Mouse (Mus musculus) hindbrain, postnatal 0 days (tissue): ENCODE results near the gene Spock1. TPM values are rescaled to one million over a fixed set of nuclear protein-coding genes. Genes with fewer than 3 reads are reported as not detected.

Experiments
- ATAC-seq: fragments of 200-750 bp; cut with Nextera tagmentation; 2 replicates; pipeline ENCODE4 v1.8.0; 2017; ENCODE audit warnings: mild to moderate bottlenecking, moderate TSS enrichment, moderate library complexity
- DNase-seq: peaks from one replicate; pipeline ENCODE4 v3.0.0-alpha.2; 2015; ENCODE audit warnings: low spot score
- H3K27ac ChIP-seq: fragments of 300-500 bp; sonication (generic); 2 replicates; pipeline ENCODE4 v1.5.1; 2014; ENCODE audit warnings: mild to moderate bottlenecking
- H3K27me3 ChIP-seq: fragments of 300-500 bp; sonication (generic); 2 replicates; pipeline ENCODE4 v1.6.1; 2014; ENCODE audit warnings: low read length, mixed read lengths; ENCODE audit not compliant: insufficient read depth
- H3K36me3 ChIP-seq: fragments of 300-500 bp; sonication (generic); 2 replicates; pipeline ENCODE4 v1.6.1; 2014; ENCODE audit warnings: low read length, mixed read lengths; ENCODE audit not compliant: insufficient read depth
- H3K4me1 ChIP-seq: fragments of 300-500 bp; sonication (generic); 2 replicates; pipeline ENCODE4 v1.6.1; 2014; ENCODE audit warnings: antibody characterized with exemption, low read length, mixed read lengths; ENCODE audit not compliant: insufficient read depth
- H3K4me2 ChIP-seq: fragments of 300-500 bp; sonication (generic); 2 replicates; pipeline ENCODE4 v1.6.1; 2014; ENCODE audit warnings: low read depth, mild to moderate bottlenecking, low read length, moderate library complexity, mixed read lengths
- H3K4me3 ChIP-seq: fragments of 300-500 bp; sonication (generic); 2 replicates; pipeline ENCODE4 v1.5.1; 2014; ENCODE audit warnings: low read length
- H3K9ac ChIP-seq: fragments of 300-500 bp; sonication (generic); replicated peaks from 2 replicates; pipeline ENCODE4 v1.6.1; 2014; ENCODE audit warnings: mild to moderate bottlenecking, low read length, moderate library complexity, mixed read lengths
- H3K9me3 ChIP-seq: fragments of 300-500 bp; sonication (generic); 2 replicates; pipeline ENCODE4 v1.6.1; 2016; ENCODE audit warnings: low read length, mixed read lengths
- CTCF ChIP-seq: IDR thresholded peaks from 2 replicates; pipeline ENCODE4 v1.5.1; 2016; ENCODE audit warnings: antibody characterized with exemption, control low read depth, low read depth
- WGBS: fragments of 180-500 bp; shearing (Covaris S2); extraction: QIAGEN DNeasy Blood & Tissue Kit; methylation state at CpG from one replicate; pipeline ENCODE4 v1.1.7; 2014; 5-methylcytosine and 5-hydroxymethylcytosine counted together
- polyA plus RNA-seq: library from polyadenylated mRNA; unstranded; fragments of >200 nt; fragmentation: Nextera tagmentation; extraction: Ambion mirVana; gene quantifications from 2 replicates; pipeline ENCODE4 v1.2.1, GENCODE M21; 2015
- total RNA-seq: library from RNA; depleted of rRNA; stranded (reverse); fragments of >200 nt; gene quantifications from 2 replicates; pipeline ENCODE4 v1.2.3, GENCODE M21; 2014

Spock1 gene
- total and polyA plus RNA-seq, 2 experiments from 2014 or later, result 80.3 to 118 TPM

GRCm38 (mm10) chr13:57536988-57537547, 371.1 kb downstream of the Spock1 start:
- Histone ChIP-seq H3K4me2 (no peak overlapping the region), H3K4me3 (no peak overlapping the region), H3K36me3 (no peaks in the 10 kb centered on the region), H3K27me3 (no peaks in the 10 kb centered on the region), H3K9ac (no peak overlapping the region), H3K27ac (no peak overlapping the region), H3K9me3 (no peaks in the 10 kb centered on the region), H3K4me1 (no peaks in the 10 kb centered on the region)
- DNase-seq, result peak; percentile 28
- ATAC-seq, result no peak
- 60% methylated on average over 8 of the region's 8 CpGs for WGBS
- TF ChIP-seq CTCF, result no peak

- no peaks in the 10 kb centered on the region for H3K36me3 ChIP-seq
- no peak overlapping the region for H3K9ac ChIP-seq
- H3K4me2 ChIP-seq, result no peak overlapping the region
- H3K27me3 ChIP-seq, result no peaks in the 10 kb centered on the region
- H3K4me3 ChIP-seq, result no peak overlapping the region
- no peak overlapping the region for H3K27ac ChIP-seq
- 86% methylated on average over 7 of the region's 7 CpGs for WGBS
- H3K4me1 ChIP-seq, result no peaks in the 10 kb centered on the region
- TF ChIP-seq CTCF, result no peak
- DNase-seq (no peak), ATAC-seq (no peak)
- H3K9me3 ChIP-seq, result no peaks in the 10 kb centered on the region
Observed at GRCm38 (mm10) chr13:57534325-57534724, 373.8 kb downstream of the Spock1 start.

GRCm38 (mm10) chr13:57525946-57526345, 382.2 kb downstream of the Spock1 start:
- Histone ChIP-seq H3K27me3 (no peaks in the 10 kb centered on the region), H3K36me3 (no peaks in the 10 kb centered on the region), H3K4me1 (no peaks in the 10 kb centered on the region), H3K4me2 (no peak overlapping the region), H3K27ac (no peak overlapping the region), H3K9ac (no peak overlapping the region), H3K4me3 (no peak overlapping the region), H3K9me3 (no peaks in the 10 kb centered on the region)
- ATAC-seq (no peak), DNase-seq (no peak)
- no peak for TF ChIP-seq CTCF

- DNase-seq (no peak), ATAC-seq (no peak)
- no peaks in the 10 kb centered on the region for H3K4me1 ChIP-seq
- H3K4me3 ChIP-seq, result no peak overlapping the region
- no peak for TF ChIP-seq CTCF
- H3K27ac ChIP-seq, result no peak overlapping the region
- 71% methylated on average over 3 of the region's 3 CpGs for WGBS
- no peaks in the 10 kb centered on the region for H3K27me3 ChIP-seq
- no peak overlapping the region for H3K4me2 ChIP-seq
- H3K36me3 ChIP-seq, result no peaks in the 10 kb centered on the region
- H3K9ac ChIP-seq, result no peak overlapping the region
- H3K9me3 ChIP-seq, result no peaks in the 10 kb centered on the region
Observed at GRCm38 (mm10) chr13:57524546-57524945, 383.6 kb downstream of the Spock1 start.

- no peaks in the 10 kb centered on the region for H3K36me3 ChIP-seq
- no peak for DNase-seq
- no peaks in the 10 kb centered on the region for H3K4me1 ChIP-seq
- H3K4me3 ChIP-seq, result no peak overlapping the region
- ATAC-seq, result no peak
- no peaks in the 10 kb centered on the region for H3K9me3 ChIP-seq
- no peak overlapping the region for H3K4me2 ChIP-seq
- TF ChIP-seq CTCF, result no peak
- no peak overlapping the region for H3K27ac ChIP-seq
- WGBS, result 81% methylated on average over 5 of the region's 5 CpGs
- H3K27me3 ChIP-seq, result no peaks in the 10 kb centered on the region
- no peak overlapping the region for H3K9ac ChIP-seq
Observed at GRCm38 (mm10) chr13:57523366-57523765, 384.8 kb downstream of the Spock1 start.

GRCm38 (mm10) chr13:57522319-57522718, 385.8 kb downstream of the Spock1 start:
- Histone ChIP-seq H3K4me3 (no peak overlapping the region), H3K9ac (no peak overlapping the region), H3K27ac (no peak overlapping the region), H3K27me3 (no peaks in the 10 kb centered on the region), H3K4me1 (no peaks in the 10 kb centered on the region), H3K4me2 (no peak overlapping the region), H3K9me3 (no peaks in the 10 kb centered on the region), H3K36me3 (no peaks in the 10 kb centered on the region)
- DNase-seq (no peak), ATAC-seq (no peak)
- whole genome bisulfite sequencing, result 76% methylated on average over 4 of the region's 4 CpGs
- TF ChIP-seq CTCF, result no peak

GRCm38 (mm10) chr13:57521152-57521551, 387.0 kb downstream of the Spock1 start:
- Histone ChIP-seq H3K4me3 (no peak overlapping the region), H3K4me2 (no peak overlapping the region), H3K27me3 (no peaks in the 10 kb centered on the region), H3K9ac (no peak overlapping the region), H3K9me3 (no peaks in the 10 kb centered on the region), H3K27ac (no peak overlapping the region), H3K36me3 (no peaks in the 10 kb centered on the region), H3K4me1 (no peaks in the 10 kb centered on the region)
- WGBS, result 14% methylated on average over 3 of the region's 3 CpGs
- peak; percentile 80 for DNase-seq
- TF ChIP-seq CTCF, result peak; percentile 82
- ATAC-seq, result peak; percentile 70
